Mouse (Mus musculus) forebrain, embryonic 16.5 days (tissue): ENCODE data around the gene Styx. TPM values are rescaled to one million over a fixed set of nuclear protein-coding genes. Genes with fewer than 3 reads are reported as not detected.

ENCODE experiments used
- ATAC-seq: fragments of 200-750 bp; cut with Nextera tagmentation; 2 replicates; pipeline ENCODE4 v1.8.0; 2017; ENCODE audit warnings: mild to moderate bottlenecking, moderate library complexity
- H3K27ac ChIP-seq: fragments of 300-500 bp; sonication (generic); 2 replicates; pipeline ENCODE4 v1.5.1; 2014; ENCODE audit warnings: low read length, control low read depth
- H3K27me3 ChIP-seq: fragments of 300-500 bp; sonication (generic); replicated peaks from 2 replicates; pipeline ENCODE4 v1.6.1; 2014; ENCODE audit warnings: low read length; ENCODE audit not compliant: control insufficient read depth, insufficient read depth
- H3K36me3 ChIP-seq: fragments of 300-500 bp; sonication (generic); 2 replicates; pipeline ENCODE4 v1.6.1; 2014; ENCODE audit not compliant: control insufficient read depth, insufficient read depth
- H3K4me1 ChIP-seq: fragments of 300-500 bp; sonication (generic); replicated peaks from 2 replicates; pipeline ENCODE4 v1.6.1; 2014; ENCODE audit warnings: low read length; ENCODE audit not compliant: control insufficient read depth, insufficient read depth
- H3K4me2 ChIP-seq: fragments of 300-500 bp; sonication (generic); 2 replicates; pipeline ENCODE4 v1.6.1; 2014; ENCODE audit warnings: mild to moderate bottlenecking, low read length, control low read depth
- H3K4me3 ChIP-seq: fragments of 300-500 bp; sonication (generic); replicated peaks from 2 replicates; pipeline ENCODE4 v1.5.1; 2014; ENCODE audit warnings: mild to moderate bottlenecking, low read length, control low read depth
- H3K9ac ChIP-seq: fragments of 300-500 bp; sonication (generic); replicated peaks from 2 replicates; pipeline ENCODE4 v1.6.1; 2014; ENCODE audit warnings: low read depth, low read length, control low read depth
- H3K9me3 ChIP-seq: fragments of 300-500 bp; sonication (generic); 2 replicates; pipeline ENCODE4 v1.6.1; 2016; ENCODE audit warnings: low read length; ENCODE audit not compliant: control insufficient read depth
- WGBS: fragments of 180-500 bp; shearing (Covaris S2); extraction: QIAGEN DNeasy Blood & Tissue Kit; methylation state at CpG from one replicate; pipeline ENCODE4 v1.1.7; 2014; 5-methylcytosine and 5-hydroxymethylcytosine counted together
- microRNA-seq: library from miRNA; unstranded; fragments of <30 nt; microRNA quantifications from one replicate; pipeline ENCODE4, GENCODE M21; 2017
- polyA plus RNA-seq: library from polyadenylated mRNA; unstranded; fragments of >200 nt; fragmentation: Nextera tagmentation; extraction: Ambion mirVana; gene quantifications from 2 replicates; pipeline ENCODE4 v1.2.1, GENCODE M21; 2015

Gene Styx
- polyA plus RNA-seq, 1 experiment from 2014 or later, result 59.2 TPM

DNA sequence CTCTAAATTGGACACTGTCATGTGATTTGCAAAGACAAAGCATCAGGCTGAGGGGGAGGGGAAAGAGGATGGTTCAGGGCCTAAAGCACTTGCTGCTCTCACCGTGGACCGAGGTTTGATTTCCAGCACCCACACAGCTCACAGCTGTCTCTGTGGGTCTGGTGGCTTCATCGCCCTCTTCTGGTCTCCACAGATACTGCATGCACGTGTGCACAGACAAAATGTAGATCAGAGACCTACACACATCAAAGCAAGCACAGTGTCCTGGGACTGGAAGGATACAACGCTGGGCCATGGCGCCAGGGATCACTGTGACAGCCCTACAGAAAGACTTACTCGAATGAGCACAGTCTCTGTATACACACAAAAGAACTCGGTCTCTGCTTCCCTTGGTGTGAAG is 118.6 kb downstream of the Styx start:
- H3K4me3 ChIP-seq, result no peak overlapping the region
- H3K9ac ChIP-seq, result no peak overlapping the region
- H3K36me3 ChIP-seq, result peaks cover 18% of the 10 kb centered on the region
- 94% methylated on average over 8 of the region's 8 CpGs for WGBS
- H3K9me3 ChIP-seq, result no peaks in the 10 kb centered on the region
- H3K4me2 ChIP-seq, result no peak overlapping the region
- no peaks in the 10 kb centered on the region for H3K27me3 ChIP-seq
- H3K4me1 ChIP-seq, result no peaks in the 10 kb centered on the region
- no peak overlapping the region for H3K27ac ChIP-seq
- ATAC-seq, result no peak

Small RNA genes within 50 kb of the gene (microRNA-seq; reads per million reads assigned to microRNA genes)
- gene Gm25353, result not detected

Other genes starting within 250 kb of the Styx start
- gene Gpr137c, start 131.4 kb upstream of the Styx start, polyA plus RNA-seq, result 10.8 and 15.1 TPM in 2 replicates
- gene Txndc16, start 130.8 kb upstream of the Styx start, polyA plus RNA-seq, result 44.0 and 44.2 TPM in 2 replicates
- gene Ero1l, start 32.3 kb upstream of the Styx start, polyA plus RNA-seq, result 19.3 and 21.1 TPM in 2 replicates
- gene Psmc6, start 21.3 kb upstream of the Styx start, polyA plus RNA-seq, result 163 and 178 TPM in 2 replicates
- 24.8 and 27.2 TPM in 2 replicates for gene Gnpnat1, start 53.8 kb downstream of the Styx start, polyA plus RNA-seq
- 58.4 and 58.6 TPM in 2 replicates for gene Fermt2, start 179.0 kb downstream of the Styx start, polyA plus RNA-seq